Mouse (Mus musculus): ENCODE data around the gene Ctnnbip1. TPM values are rescaled to one million over a fixed set of nuclear protein-coding genes. Genes with fewer than 3 reads are reported as not detected.

Gene Ctnnbip1
- polyA plus RNA-seq, 1 experiment from 2014 or later = 67.5 TPM

DNA sequence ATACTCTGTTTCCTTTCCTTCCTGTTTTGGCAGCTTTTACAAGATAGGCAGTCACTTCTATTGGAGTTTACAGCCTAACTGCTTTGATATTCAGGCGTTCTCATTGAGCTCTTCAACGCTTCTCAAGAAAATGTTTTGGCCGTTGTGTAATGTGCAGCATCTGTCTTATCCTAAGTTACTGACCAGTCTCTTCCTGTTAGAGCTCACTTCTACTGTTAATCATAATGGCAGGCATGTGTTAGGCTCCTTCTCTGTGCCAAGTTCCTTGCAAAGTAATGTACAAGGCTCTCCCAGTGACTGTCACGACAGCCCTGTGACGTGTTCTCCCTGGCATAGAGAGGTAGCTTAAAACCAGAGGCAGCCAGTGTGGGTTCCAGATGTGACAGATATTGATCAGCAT is 33.7 kb downstream of the Ctnnbip1 start:
- no peaks in the 10 kb centered on the region for H3K9me3 ChIP-seq
- 91% methylated on average over 5 of the region's 5 CpGs for WGBS
- peaks cover 53% of the 10 kb centered on the region for H3K36me3 ChIP-seq (replicated peaks)
- no peak for DNase-seq (ENCODE audit: low spot score)
- peaks cover 10% of the 10 kb centered on the region for H3K4me1 ChIP-seq
- no peaks in the 10 kb centered on the region for H3K27me3 ChIP-seq (replicated peaks; ENCODE audit: low read depth, poor library complexity, severe bottlenecking)
- no peak overlapping the region for H3K4me3 ChIP-seq
- no peak overlapping the region for H3K27ac ChIP-seq (replicated peaks)

DNA sequence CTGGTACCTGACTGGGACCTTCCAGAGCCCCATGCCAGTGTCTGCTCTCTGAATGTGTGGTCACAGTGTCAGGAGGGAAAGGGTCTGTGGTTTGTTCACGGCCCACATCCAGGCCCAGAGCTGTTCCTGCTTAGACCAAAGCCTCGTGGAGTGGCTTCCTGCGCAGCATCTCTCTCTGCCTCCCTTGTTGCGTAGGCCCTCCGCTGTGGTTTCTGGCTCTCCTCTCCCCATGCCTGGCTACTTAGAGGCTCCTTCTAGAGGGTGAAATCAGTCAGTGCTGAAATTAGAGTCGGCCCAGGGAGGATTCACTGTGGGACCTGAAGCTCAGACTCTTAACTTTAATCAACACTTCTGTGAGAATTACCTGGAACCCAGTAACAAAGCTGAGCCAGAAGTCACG is 35.8 kb downstream of the Ctnnbip1 start:
- no peaks in the 10 kb centered on the region for H3K27me3 ChIP-seq (replicated peaks; ENCODE audit: low read depth, poor library complexity, severe bottlenecking)
- H3K9me3 ChIP-seq = no peaks in the 10 kb centered on the region
- no peak for DNase-seq (ENCODE audit: low spot score)
- H3K4me3 ChIP-seq = no peak overlapping the region
- H3K4me1 ChIP-seq = peaks cover 13% of the 10 kb centered on the region
- H3K27ac ChIP-seq (replicated peaks) = no peak overlapping the region; the same call in 1 of the 2 replicates
- 82% methylated on average over 7 of the region's 7 CpGs for WGBS
- peaks cover 55% of the 10 kb centered on the region for H3K36me3 ChIP-seq (replicated peaks)

DNA sequence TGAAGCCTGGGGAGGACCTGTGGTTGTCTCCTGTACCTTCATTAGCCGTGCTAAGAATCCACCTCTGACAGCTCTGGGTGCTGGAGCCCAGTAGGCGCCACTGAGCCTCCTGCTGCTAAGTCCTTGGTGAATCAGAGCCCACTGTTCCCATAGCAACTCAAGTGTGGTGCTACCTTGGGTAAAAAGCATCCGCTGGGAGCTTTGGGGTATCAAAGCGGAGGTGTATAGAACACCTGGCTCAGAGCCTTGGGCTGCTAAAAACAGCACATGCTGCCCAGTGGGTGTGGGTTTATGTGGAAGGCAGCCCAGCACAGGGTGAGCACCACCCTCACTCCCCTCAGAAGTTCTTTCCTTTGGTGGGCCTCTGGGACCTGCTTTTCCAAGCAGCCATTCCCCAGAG is 38.1 kb downstream of the Ctnnbip1 start:
- Histone ChIP-seq H3K4me3 (no peak overlapping the region), H3K27ac (replicated peaks) (no peak overlapping the region), H3K4me1 (peaks cover 13% of the 10 kb centered on the region), H3K9me3 (no peaks in the 10 kb centered on the region), H3K36me3 (replicated peaks) (peaks cover 68% of the 10 kb centered on the region), H3K27me3 (replicated peaks; ENCODE audit: low read depth, poor library complexity, severe bottlenecking) (no peaks in the 10 kb centered on the region)
- no peak for DNase-seq (ENCODE audit: low spot score)
- WGBS = 85% methylated on average over 4 of the region's 4 CpGs

DNA sequence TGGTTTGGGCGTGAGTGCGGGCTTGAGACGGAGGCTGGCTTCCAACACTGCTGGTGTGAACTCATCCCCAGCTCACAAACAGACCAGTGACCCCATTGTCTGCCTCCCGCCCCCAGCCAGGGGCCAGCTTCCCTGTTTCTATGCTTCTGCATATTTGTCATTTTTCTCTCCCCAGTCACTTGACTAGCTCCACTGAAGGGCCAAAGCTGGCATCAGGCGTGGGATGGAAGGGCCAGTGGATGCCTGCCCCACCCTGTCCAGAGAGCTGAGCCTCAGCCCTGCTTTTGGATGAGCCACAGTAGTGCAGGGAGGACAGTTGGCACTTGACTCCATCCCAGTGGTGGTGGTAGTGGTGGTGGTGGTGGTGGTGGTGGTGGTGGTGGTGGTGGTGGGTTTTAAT is 39.9 kb downstream of the Ctnnbip1 start:
- 0 out of 2 replicates have a peak overlapping the region, but pooled peaks have one; percentile 40 for H3K27ac ChIP-seq (replicated peaks)
- DNase-seq (ENCODE audit: low spot score) = no peak
- no peaks in the 10 kb centered on the region for H3K27me3 ChIP-seq (replicated peaks; ENCODE audit: low read depth, poor library complexity, severe bottlenecking)
- H3K4me3 ChIP-seq = no peak overlapping the region
- WGBS = 85% methylated on average over 5 of the region's 5 CpGs
- H3K36me3 ChIP-seq (replicated peaks) = peaks cover 63% of the 10 kb centered on the region
- no peaks in the 10 kb centered on the region for H3K9me3 ChIP-seq
- peaks cover 24% of the 10 kb centered on the region for H3K4me1 ChIP-seq

DNA sequence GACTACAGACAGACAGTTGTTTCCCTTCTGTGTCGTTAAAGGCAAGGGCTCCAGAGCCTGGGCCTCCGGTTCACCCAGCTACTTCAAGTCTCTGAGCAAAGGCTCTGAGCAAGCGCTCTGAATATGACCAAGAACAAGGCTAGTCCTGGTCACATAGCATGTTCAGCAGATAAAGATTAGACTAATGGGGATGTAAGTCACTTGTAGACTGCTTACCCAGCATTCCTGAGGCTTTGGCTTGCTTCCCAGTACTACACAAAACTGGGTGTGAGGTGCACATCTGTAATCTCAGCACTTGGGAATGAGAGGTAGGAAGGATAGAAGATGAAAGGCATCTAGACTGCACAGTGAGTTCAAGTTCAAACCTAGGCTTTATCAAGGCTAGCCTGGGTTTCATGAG is 40.4 kb downstream of the Ctnnbip1 start:
- no peak overlapping the region for H3K27ac ChIP-seq (replicated peaks)
- H3K4me3 ChIP-seq = no peak overlapping the region
- WGBS = 95% methylated on average over 3 of the region's 3 CpGs
- H3K4me1 ChIP-seq = peaks cover 29% of the 10 kb centered on the region
- peaks cover 63% of the 10 kb centered on the region for H3K36me3 ChIP-seq (replicated peaks)
- no peak for DNase-seq (ENCODE audit: low spot score)
- no peaks in the 10 kb centered on the region for H3K27me3 ChIP-seq (replicated peaks; ENCODE audit: low read depth, poor library complexity, severe bottlenecking)
- no peaks in the 10 kb centered on the region for H3K9me3 ChIP-seq

DNA sequence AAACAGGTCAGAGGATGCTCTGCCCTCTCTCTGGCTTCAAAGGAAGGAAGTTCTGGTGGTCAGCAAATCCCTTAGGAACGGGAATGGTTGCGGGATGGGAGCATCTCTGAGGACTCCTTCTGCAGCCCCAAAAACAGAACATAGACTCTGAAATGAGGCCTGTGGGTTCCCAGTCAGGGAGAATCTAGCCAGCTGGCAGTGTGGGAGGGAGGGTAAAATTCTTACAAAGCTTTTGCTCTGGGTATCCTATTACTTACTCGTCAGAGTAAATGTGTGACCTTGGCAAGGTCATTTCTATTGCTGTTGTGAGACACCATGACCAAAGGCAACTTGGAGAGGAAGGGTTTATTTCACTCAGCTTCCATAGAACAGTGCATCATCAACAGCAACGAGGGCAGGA is 43.4 kb downstream of the Ctnnbip1 start:
- Histone ChIP-seq H3K27me3 (replicated peaks; ENCODE audit: low read depth, poor library complexity, severe bottlenecking) (no peaks in the 10 kb centered on the region), H3K9me3 (no peaks in the 10 kb centered on the region), H3K4me3 (no peak overlapping the region), H3K27ac (replicated peaks) (no peak overlapping the region), H3K36me3 (replicated peaks) (peaks cover 69% of the 10 kb centered on the region), H3K4me1 (peaks cover 34% of the 10 kb centered on the region)
- 87% methylated on average over 4 of the region's 4 CpGs for WGBS
- DNase-seq (ENCODE audit: low spot score) = no peak

DNA sequence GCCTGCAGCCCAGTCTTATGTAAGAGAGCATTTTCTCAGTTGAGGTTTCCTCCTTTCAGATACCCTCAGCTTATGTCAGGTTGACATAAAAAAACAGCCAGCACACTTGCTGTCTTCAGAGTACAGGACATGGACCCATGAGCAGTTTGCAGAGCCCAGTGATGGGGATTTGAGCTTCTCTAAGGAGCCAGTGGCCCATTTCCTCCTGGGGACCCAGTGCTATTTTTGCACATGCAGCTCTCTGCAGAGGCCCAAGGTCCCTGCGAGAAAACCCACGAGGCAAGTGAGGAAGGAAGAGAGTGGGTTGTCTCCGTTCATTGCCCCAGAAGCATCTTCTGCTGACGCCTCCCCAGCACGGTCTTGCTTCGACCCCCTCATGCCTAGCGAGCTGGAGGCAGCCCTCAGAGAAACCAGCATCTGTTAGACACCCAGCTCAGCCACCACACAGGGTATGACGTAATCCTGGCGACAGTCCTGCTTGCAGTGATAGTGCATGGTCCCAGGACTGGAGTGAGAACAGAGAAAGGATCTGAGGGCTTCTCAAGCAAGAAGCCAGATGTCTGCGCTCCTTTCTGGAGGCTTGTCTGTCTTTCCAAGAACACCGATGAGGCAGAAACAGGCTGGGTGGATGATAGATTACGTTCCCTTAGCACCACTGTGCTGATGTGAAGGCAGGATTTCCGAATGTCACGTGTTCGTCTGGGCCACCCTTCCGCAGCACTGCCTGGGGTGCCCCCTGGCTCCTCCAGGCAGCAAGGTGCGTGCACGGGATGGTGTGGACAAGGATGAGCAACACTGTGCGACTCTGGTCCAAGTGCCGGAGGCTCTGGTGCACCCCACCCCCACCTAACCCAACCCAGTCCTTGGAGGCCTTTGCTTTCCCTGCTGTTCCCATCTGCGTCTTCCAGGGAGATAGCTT is 44.2 kb downstream of the Ctnnbip1 start:
- Histone ChIP-seq H3K4me3 (0 out of 2 replicates have a peak overlapping the region, but pooled peaks have one; percentile 16), H3K27ac (replicated peaks) (peak overlapping the region; percentile 78), H3K9me3 (no peaks in the 10 kb centered on the region), H3K4me1 (peaks cover 40% of the 10 kb centered on the region), H3K36me3 (replicated peaks) (peaks cover 68% of the 10 kb centered on the region), H3K27me3 (replicated peaks; ENCODE audit: low read depth, poor library complexity, severe bottlenecking) (no peaks in the 10 kb centered on the region)
- no peak for DNase-seq (ENCODE audit: low spot score)
- 67% methylated on average over 21 of the region's 21 CpGs for WGBS

DNA sequence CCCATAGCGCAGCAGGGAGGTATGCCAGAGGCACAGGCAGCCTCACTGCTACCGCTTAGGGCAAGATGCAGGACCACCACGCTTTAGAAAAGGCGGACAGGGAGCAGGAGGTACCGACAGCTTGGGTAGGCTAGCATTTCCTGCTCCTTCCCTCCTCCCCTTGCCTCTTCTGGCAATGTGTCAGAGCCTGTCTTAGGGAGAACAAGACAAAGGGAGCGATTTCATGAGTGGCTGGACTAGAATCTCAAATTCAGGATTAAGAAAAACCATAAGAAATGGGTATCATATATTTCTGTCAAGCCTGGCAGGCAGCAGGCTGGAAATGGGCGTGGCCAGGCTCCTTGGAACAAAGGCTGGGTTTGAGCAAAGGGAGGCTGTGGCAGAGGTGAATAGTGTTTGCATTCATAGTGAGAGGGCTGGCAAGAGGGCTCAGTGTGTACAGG is 44.9 kb downstream of the Ctnnbip1 start:
- WGBS = 36% methylated on average over 7 of the region's 7 CpGs
- H3K27ac ChIP-seq (replicated peaks) = peak overlapping the region; percentile 78
- DNase-seq (ENCODE audit: low spot score) = no peak

DNA sequence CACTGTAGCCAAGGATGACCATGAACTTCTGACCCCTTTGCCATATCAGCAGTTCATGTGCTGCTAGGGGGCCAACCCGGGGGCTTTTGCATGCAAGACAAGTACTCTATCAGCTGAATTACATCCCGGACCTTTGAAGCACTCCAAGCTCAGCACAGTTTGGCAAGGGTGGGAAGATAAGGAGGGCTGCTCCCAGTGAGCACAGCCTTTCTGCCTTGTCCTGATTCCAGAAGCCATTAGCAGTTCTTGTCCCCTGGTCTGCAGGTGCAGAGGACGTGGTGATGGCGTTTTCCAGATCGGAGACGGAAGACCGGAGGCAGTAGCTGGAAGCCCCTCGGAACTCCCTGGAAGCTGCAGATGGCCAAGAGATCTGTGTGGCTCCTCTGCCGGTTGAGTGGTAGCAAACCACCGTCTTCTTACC is 45.9 kb downstream of the Ctnnbip1 start:
- H3K9me3 ChIP-seq = no peaks in the 10 kb centered on the region
- H3K27ac ChIP-seq (replicated peaks) = no peak overlapping the region
- WGBS = 85% methylated on average over 10 of the region's 10 CpGs
- H3K27me3 ChIP-seq (replicated peaks; ENCODE audit: low read depth, poor library complexity, severe bottlenecking) = no peaks in the 10 kb centered on the region
- H3K36me3 ChIP-seq (replicated peaks) = peaks cover 51% of the 10 kb centered on the region
- peaks cover 55% of the 10 kb centered on the region for H3K4me1 ChIP-seq
- DNase-seq (ENCODE audit: low spot score) = no peak
- no peak overlapping the region for H3K4me3 ChIP-seq

More for the DNA sequence above, 44.9 kb downstream of the Ctnnbip1 start:
- Histone ChIP-seq H3K4me3 (0 out of 2 replicates have a peak overlapping the region, but pooled peaks have one; percentile 16), H3K4me1 (peaks cover 45% of the 10 kb centered on the region), H3K27me3 (replicated peaks; ENCODE audit: low read depth, poor library complexity, severe bottlenecking) (no peaks in the 10 kb centered on the region), H3K9me3 (no peaks in the 10 kb centered on the region), H3K36me3 (replicated peaks) (peaks cover 61% of the 10 kb centered on the region)

DNA sequence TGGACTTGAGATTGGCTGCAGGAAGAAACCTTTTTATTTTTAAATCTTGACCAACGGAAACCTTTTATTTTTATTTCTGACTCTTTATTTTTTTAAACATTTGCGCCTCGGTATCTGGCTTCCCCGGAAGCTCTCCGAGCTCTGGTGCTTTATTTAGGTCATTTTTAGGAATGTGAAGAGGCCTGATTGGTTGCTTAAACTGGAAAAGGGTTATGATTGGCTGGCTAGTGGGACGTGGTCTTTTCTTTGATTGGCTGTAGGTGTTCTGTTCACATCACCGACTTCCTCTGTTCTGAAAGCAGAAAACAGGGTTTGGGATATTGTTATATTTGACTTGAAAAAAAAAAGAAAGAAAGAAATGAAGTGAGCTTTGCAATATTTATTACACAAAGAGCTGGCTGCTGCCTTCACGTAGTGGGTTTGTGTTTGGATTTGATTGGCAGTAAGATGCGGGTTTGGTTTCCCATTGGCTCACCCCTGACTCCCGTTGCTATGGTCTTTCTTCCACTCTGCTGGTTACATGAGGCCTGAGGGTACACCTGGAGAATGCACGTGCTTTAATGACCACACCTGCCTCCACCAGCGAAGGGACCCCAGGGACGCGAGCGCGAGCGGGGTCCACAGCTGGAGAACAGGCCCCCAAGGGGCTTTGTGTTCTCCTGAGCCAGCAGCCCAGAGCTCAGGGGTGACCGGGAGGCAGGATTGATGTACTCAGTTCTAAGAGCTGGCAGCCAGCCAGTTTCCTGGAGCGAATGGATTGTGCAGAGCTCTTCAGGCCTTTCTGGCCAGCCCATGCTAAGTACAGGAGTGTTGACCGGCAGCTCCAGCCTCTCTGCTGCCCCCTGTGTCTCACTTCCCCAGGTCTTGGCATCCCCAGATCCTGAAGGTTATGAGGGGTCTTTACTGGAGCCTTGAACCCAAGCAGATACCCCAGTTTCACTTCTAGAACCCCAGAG is 46.7 kb downstream of the Ctnnbip1 start:
- H3K4me1 ChIP-seq = peaks cover 62% of the 10 kb centered on the region
- 74% methylated on average over 20 of the region's 20 CpGs for WGBS
- no peak overlapping the region for H3K27ac ChIP-seq (replicated peaks)
- H3K9me3 ChIP-seq = no peaks in the 10 kb centered on the region
- peaks cover 1% of the 10 kb centered on the region; the same call in 1 of the 2 replicates for H3K27me3 ChIP-seq (replicated peaks; ENCODE audit: low read depth, poor library complexity, severe bottlenecking)
- H3K4me3 ChIP-seq = no peak overlapping the region
- peak; percentile 32 for DNase-seq (ENCODE audit: low spot score)
- peaks cover 43% of the 10 kb centered on the region for H3K36me3 ChIP-seq (replicated peaks)

DNA sequence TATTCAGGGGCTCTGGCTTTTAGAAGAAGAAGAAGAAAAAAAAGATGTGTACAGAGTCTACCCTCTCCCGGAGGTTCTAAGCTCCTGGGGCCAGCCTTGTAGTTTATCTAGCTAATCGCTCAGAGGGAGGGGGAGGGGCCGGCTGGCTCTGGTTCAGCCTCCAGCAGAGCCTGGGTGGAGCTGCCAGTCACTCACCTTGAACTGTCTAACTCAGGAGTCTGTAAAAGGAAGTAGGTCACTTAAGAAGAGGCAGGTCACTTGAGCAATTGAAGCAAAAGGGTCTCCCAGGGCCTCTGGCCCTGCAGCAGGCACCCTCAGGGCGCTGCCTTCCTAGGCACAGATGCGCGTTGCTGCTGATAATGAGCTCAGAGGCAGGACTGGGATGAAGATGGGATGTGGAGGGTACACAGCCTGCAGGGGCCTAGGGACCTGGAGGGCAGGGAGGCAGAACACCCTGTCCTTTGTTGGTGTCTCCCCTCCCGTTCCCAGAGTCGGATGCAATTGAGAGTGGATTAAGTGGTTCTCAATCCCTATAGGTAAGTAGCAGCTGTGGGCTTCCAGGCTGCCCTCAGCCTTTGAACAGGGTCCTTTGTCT is 49.5 kb downstream of the Ctnnbip1 start:
- Histone ChIP-seq H3K9me3 (no peaks in the 10 kb centered on the region), H3K4me1 (peaks cover 80% of the 10 kb centered on the region), H3K27ac (replicated peaks) (peak overlapping the region; percentile 63), H3K27me3 (replicated peaks; ENCODE audit: low read depth, poor library complexity, severe bottlenecking) (peaks cover 16% of the 10 kb centered on the region), H3K36me3 (replicated peaks) (peaks cover 27% of the 10 kb centered on the region), H3K4me3 (no peak overlapping the region)
- 12% methylated on average over 8 of the region's 8 CpGs for WGBS
- DNase-seq (ENCODE audit: low spot score) = peak; percentile 60

DNA sequence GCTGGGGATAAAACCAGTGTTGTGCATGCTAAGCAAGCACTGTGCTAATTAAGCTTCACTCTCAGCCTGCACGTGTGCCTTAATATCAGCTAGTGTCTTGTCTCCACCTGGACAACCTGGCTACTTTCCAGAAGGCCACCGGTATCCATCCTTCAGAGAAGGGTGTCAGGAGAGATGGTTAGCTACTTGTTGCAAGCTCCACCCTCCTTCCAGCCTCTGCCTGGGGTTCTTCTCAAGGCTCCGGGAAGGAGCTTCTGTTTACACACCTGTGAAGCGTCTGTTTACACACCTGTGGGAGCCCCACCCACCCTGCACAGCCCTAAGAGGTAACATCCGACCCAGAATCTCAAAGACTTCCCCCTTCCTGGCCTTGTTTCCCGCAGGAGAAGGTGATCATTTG is 50.6 kb downstream of the Ctnnbip1 start:
- WGBS = 50% methylated on average over 6 of the region's 6 CpGs
- Histone ChIP-seq H3K9me3 (no peaks in the 10 kb centered on the region), H3K4me1 (peaks cover 78% of the 10 kb centered on the region), H3K36me3 (replicated peaks) (peaks cover 27% of the 10 kb centered on the region), H3K4me3 (no peak overlapping the region), H3K27me3 (replicated peaks; ENCODE audit: low read depth, poor library complexity, severe bottlenecking) (peaks cover 27% of the 10 kb centered on the region), H3K27ac (replicated peaks) (no peak overlapping the region)
- DNase-seq (ENCODE audit: low spot score) = no peak

All from embryonic facial prominence, embryonic 10.5 days (tissue).